Mouse (Mus musculus) E14TG2a.4 (cell line): ENCODE results near the gene Adnp.

Experiments
- CTCF ChIP-seq: conservative IDR thresholded peaks from 2 replicates; pipeline ENCODE4 v1.5.1; 2014; ENCODE audit warnings: low read length
- NANOG ChIP-seq: IDR thresholded peaks from 2 replicates; pipeline ENCODE4 v1.6.1; 2014; ENCODE audit warnings: borderline replicate concordance, low read length, mixed read lengths

DNA sequence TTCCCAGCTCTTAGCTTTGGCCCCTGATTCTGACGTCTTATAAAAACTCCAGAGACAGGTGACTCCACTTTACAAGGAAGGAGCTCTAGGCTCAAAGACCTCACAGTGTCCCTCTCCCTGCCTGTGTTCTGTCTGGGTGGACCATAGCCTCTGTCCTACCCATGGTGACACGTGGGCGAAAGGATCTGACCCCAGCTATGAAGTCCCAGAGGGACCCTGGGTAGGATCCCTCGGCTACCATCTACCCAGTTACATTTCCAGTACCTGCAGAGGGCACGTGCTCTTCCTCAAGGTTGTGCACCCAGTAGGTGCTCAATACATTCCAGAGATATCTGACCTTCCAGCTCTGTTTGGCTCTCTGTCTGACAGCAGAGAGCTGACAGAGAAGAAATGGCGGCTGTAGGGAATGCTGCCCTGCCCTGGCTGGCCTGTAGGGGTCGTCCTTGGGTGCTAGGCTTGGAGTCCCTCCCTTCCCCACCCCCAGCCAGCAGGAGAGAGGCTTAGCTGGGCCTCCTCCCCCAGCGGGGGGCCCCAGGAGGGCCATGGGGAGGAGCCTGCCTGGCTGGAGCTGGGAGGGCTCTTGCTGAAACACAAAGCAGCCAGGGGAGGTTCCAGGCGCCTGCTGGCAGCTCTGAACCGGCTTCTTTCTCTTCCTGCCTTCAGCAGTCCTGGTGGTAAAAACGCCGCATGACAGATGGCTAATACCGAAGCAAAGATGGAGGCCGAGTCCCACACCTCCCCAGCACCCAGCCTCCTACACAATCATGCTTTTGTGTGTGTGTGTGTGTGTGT is 52.6 kb downstream of the Adnp start:
- peak; percentile 89 for TF ChIP-seq CTCF
- no peak for TF ChIP-seq NANOG
